Mouse (Mus musculus) embryo, embryonic 10 days (tissue): ENCODE data around the gene Pigk.

Source experiments
- DNase-seq: peaks from one replicate; pipeline ENCODE4 v3.0.0-alpha.2; 2015; ENCODE audit warnings: low spot score

Pigk gene

GRCm38 (mm10) chr3:152841264-152841663, 127.4 kb downstream of the Pigk start:
- DNase-seq = no peak

GRCm38 (mm10) chr3:152842648-152843047, 128.7 kb downstream of the Pigk start:
- no peak for DNase-seq

- DNase-seq = no peak
Measured at GRCm38 (mm10) chr3:152843925-152844324, 130.0 kb downstream of the Pigk start.

GRCm38 (mm10) chr3:152855006-152855614, 141.2 kb downstream of the Pigk start:
- peak; percentile 29 for DNase-seq

GRCm38 (mm10) chr3:152856095-152856494, 142.2 kb downstream of the Pigk start:
- no peak for DNase-seq

GRCm38 (mm10) chr3:152861450-152861849, 147.6 kb downstream of the Pigk start:
- DNase-seq = no peak

- DNase-seq = no peak
Measured at GRCm38 (mm10) chr3:152861978-152862377, 148.1 kb downstream of the Pigk start.

- DNase-seq = no peak
Measured at GRCm38 (mm10) chr3:152866035-152866965, 152.4 kb downstream of the Pigk start.

GRCm38 (mm10) chr3:152867654-152868525, 154.0 kb downstream of the Pigk start:
- DNase-seq = no peak

- DNase-seq = no peak
Measured at GRCm38 (mm10) chr3:152872054-152872453, 158.2 kb downstream of the Pigk start.

GRCm38 (mm10) chr3:152872596-152872995, 158.7 kb downstream of the Pigk start:
- DNase-seq = no peak

GRCm38 (mm10) chr3:152874431-152875355, 160.8 kb downstream of the Pigk start:
- no peak for DNase-seq

GRCm38 (mm10) chr3:152875723-152876290, 161.9 kb downstream of the Pigk start:
- no peak for DNase-seq

- DNase-seq = no peak
Measured at GRCm38 (mm10) chr3:152880121-152880835, 166.4 kb downstream of the Pigk start.

- no peak for DNase-seq
Measured at GRCm38 (mm10) chr3:152881706-152882105, 167.8 kb downstream of the Pigk start.

GRCm38 (mm10) chr3:152883556-152883955, 169.7 kb downstream of the Pigk start:
- no peak for DNase-seq

- no peak for DNase-seq
Measured at GRCm38 (mm10) chr3:152886749-152887148, 172.8 kb downstream of the Pigk start.

GRCm38 (mm10) chr3:152888116-152888515, 174.2 kb downstream of the Pigk start:
- DNase-seq = no peak

- DNase-seq = no peak
Measured at GRCm38 (mm10) chr3:152894935-152895334, 181.0 kb downstream of the Pigk start.

- no peak for DNase-seq
Measured at GRCm38 (mm10) chr3:152896111-152896510, 182.2 kb downstream of the Pigk start.
